Mouse (Mus musculus): ENCODE measurements around the gene Hrk.

DNA sequence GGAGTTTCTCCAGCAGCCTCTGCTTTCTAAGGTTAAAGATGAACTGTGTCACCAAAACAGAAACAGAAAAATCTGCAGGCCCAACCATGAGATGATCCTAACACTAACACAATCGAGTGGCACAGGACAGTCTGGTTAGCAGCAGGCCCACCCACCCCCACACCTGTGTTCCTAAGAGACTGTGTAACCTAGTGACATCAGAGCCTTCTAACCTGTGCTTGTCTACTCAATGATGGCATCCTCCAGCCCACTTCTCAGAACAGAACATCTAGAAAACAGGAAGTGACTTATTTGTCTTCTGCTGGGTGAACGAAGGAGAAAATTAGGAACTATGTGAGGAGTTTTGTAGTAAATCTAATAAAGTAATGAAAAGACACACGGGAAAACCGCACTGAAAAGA lies 42.5 kb upstream of the Hrk start:
- TF ChIP-seq POLR2A (IDR thresholded peaks at IDR 0.05; ENCODE audit: low read depth, low read length) (no peak), CTCF (conservative IDR thresholded peaks at IDR 0.05; ENCODE audit: insufficient read depth, insufficient read length, low read depth, low read length) (no peak)
